Mouse (Mus musculus) embryonic fibroblast, embryonic 13.5 days (primary cell): Measurements from ENCODE around the gene Fgf5.

Source experiments
- CTCF ChIP-seq: IDR thresholded peaks from 2 replicates; pipeline ENCODE4 v1.5.1; 2011; ENCODE audit warnings: mild to moderate bottlenecking, control low read depth, low read length, moderate library complexity, borderline replicate concordance; ENCODE audit not compliant: insufficient read depth
- POLR2A ChIP-seq: IDR thresholded peaks from 2 replicates; pipeline ENCODE4 v1.6.1; 2011; ENCODE audit warnings: low read depth, mild to moderate bottlenecking, control low read depth, low read length, moderate library complexity

GRCm38 (mm10) chr5:98292388-98293048, 38.5 kb downstream of the Fgf5 start:
- TF ChIP-seq CTCF (no peak), POLR2A (no peak)
